Mouse (Mus musculus) lung, adult 18-20 months (tissue): Measurements from ENCODE around the gene Rhobtb1.
A peak's percentile ranks its signal among the peaks of the same experiment; 100 is the strongest.

ENCODE experiments used
- DNase-seq, 2 experiments: peaks; one replicate each; pipeline ENCODE4 v3.0.0; 2022; ENCODE audit warnings: mixed read lengths in 2 of 2

Rhobtb1 gene

GRCm38 (mm10) chr10:69165125-69165524 is 13.9 kb downstream of the Rhobtb1 start:
- DNase-seq: peak in 1 of 2 experiments; percentile 22

GRCm38 (mm10) chr10:69165847-69166246 is 14.6 kb downstream of the Rhobtb1 start:
- DNase-seq: no peak

- DNase-seq: no peak
Observed at GRCm38 (mm10) chr10:69166514-69166913, 15.3 kb downstream of the Rhobtb1 start.

GRCm38 (mm10) chr10:69172412-69172811 is 21.2 kb downstream of the Rhobtb1 start:
- no peak for DNase-seq

GRCm38 (mm10) chr10:69176116-69176515 is 24.9 kb downstream of the Rhobtb1 start:
- no peak for DNase-seq

- no peak for DNase-seq
Observed at GRCm38 (mm10) chr10:69179341-69179740, 28.1 kb downstream of the Rhobtb1 start.

GRCm38 (mm10) chr10:69180997-69181396 is 29.8 kb downstream of the Rhobtb1 start:
- DNase-seq: no peak

- no peak for DNase-seq
Observed at GRCm38 (mm10) chr10:69184903-69185302, 33.7 kb downstream of the Rhobtb1 start.

- DNase-seq: peak in 1 of 2 experiments; percentile 16
Observed at GRCm38 (mm10) chr10:69185431-69185830, 34.2 kb downstream of the Rhobtb1 start.

- peak; percentile 59 to 75 for DNase-seq
Observed at GRCm38 (mm10) chr10:69185894-69186893, 35.0 kb downstream of the Rhobtb1 start.

- no peak for DNase-seq
Observed at GRCm38 (mm10) chr10:69187773-69188443, 36.7 kb downstream of the Rhobtb1 start.

GRCm38 (mm10) chr10:69190434-69191160 is 39.4 kb downstream of the Rhobtb1 start:
- DNase-seq: no peak

GRCm38 (mm10) chr10:69192266-69192665 is 41.0 kb downstream of the Rhobtb1 start:
- DNase-seq: no peak

- DNase-seq: no peak
Observed at GRCm38 (mm10) chr10:69193721-69194120, 42.5 kb downstream of the Rhobtb1 start.

GRCm38 (mm10) chr10:69204677-69205400 is 53.6 kb downstream of the Rhobtb1 start:
- DNase-seq: no peak

GRCm38 (mm10) chr10:69206081-69206480 is 54.8 kb downstream of the Rhobtb1 start:
- no peak for DNase-seq

GRCm38 (mm10) chr10:69207481-69207880 is 56.2 kb downstream of the Rhobtb1 start:
- no peak for DNase-seq

GRCm38 (mm10) chr10:69207981-69208630 is 56.9 kb downstream of the Rhobtb1 start:
- no peak for DNase-seq

GRCm38 (mm10) chr10:69208705-69209104 is 57.5 kb downstream of the Rhobtb1 start:
- no peak for DNase-seq

GRCm38 (mm10) chr10:69210006-69210405 is 58.8 kb downstream of the Rhobtb1 start:
- DNase-seq: no peak

GRCm38 (mm10) chr10:69210659-69211058 is 59.4 kb downstream of the Rhobtb1 start:
- DNase-seq: no peak

GRCm38 (mm10) chr10:69211560-69211959 is 60.3 kb downstream of the Rhobtb1 start:
- peak; percentile 35 for DNase-seq
